Mouse (Mus musculus) thymus, postnatal 14 days (tissue): ENCODE measurements around the gene Gm7030.
A peak's percentile ranks its signal among the peaks of the same experiment; 100 is the strongest.
"Not testable (repeated sequence)": the region's sequence is repeated elsewhere in the genome, so short reads cannot be mapped to it uniquely, and the experiment has no call there.

Source experiments
- DNase-seq: peaks from one replicate; pipeline ENCODE4 v3.0.0; 2021

Gm7030 gene

DNA sequence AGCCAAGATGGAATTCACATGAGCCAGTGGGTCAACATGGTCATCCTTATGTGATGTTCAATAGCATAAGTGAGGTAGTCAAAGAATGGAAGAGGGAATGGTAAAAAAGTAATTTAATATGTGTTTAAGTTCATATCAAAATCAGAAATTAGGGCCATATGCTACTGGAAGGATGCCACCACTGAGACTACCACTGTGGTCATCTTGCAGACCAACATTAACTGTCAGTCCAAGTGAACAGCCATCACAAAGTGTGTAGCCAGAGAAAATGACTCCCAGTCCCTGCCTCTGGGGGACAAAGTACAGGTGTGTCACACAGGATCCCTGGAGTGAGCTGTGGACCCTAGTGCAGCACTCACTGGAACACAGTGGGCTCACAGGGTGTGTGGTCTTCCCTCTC is 47.3 kb downstream of the Gm7030 start:
- not testable (repeated sequence) for DNase-seq

- peak; percentile 97 for DNase-seq
Measured at GRCm38 (mm10) chr17:36060829-36061228, 68.4 kb downstream of the Gm7030 start.
